Mouse (Mus musculus): ENCODE data around the gene Lamc1.

GRCm38 (mm10) chr1:153191943-153192329 is 140.7 kb downstream of the Lamc1 start:
- no peak for TF ChIP-seq POLR2A (IDR thresholded peaks at IDR 0.05; ENCODE audit: borderline replicate concordance, extremely low read depth, low read depth, low read length)
- TF ChIP-seq CTCF (IDR thresholded peaks at IDR 0.05; ENCODE audit: insufficient read depth, low read length) = no peak
